Mouse (Mus musculus): ENCODE results near the gene Col23a1.

The Col23a1 gene

GRCm38 (mm10) chr11:51504946-51505345, 215.2 kb downstream of the Col23a1 start:
- no peak for TF ChIP-seq GATA4 (IDR thresholded peaks at IDR 0.05; ENCODE audit: insufficient replicate concordance, low read length)

GRCm38 (mm10) chr11:51508053-51508452, 218.3 kb downstream of the Col23a1 start:
- TF ChIP-seq GATA4 (IDR thresholded peaks at IDR 0.05; ENCODE audit: insufficient replicate concordance, low read length): no peak

- TF ChIP-seq GATA4 (IDR thresholded peaks at IDR 0.05; ENCODE audit: insufficient replicate concordance, low read length): no peak
These were observed 219.5 kb downstream of the Col23a1 start for GRCm38 (mm10) chr11:51509211-51509610.

DNA sequence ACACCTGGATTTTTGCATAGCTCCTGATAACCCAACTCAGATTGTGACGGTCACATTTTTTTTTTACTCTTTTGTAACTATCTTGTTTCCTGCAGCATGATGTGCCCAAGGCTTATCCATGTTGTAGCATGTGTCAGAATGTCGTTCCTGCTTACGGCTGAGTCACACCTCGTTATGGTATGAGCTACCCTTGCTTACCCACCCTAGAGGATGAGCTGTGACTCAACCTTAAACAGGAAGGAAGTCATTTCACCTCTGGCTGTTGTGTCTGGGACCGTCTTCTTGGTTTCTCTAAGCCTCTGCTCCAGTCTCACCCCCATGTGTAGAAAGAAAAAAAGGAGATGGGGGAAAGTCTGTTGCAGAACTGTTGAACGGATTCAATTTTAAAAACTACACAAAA, 223.3 kb downstream of the Col23a1 start:
- TF ChIP-seq GATA4 (IDR thresholded peaks at IDR 0.05; ENCODE audit: insufficient replicate concordance, low read length): no peak

DNA sequence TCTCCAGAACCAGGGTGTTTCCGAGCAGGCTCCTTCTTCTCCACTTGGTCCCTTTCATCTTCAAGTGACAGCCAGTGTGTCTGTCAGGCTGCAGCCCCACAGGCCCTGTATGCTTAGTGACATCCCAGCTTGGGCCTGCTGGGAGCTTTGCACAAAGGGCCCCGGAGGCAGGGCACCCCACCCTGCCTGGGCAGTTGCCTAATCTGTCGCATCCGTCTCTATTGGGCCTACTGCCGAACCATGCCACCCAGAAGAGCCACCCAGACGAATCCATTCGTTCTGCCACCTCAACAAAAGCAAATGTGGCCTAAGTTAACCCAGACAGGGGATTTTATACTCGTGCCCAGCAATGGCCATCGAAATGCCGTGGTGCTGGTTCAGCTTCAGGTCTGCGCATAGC, 225.6 kb downstream of the Col23a1 start:
- TF ChIP-seq GATA4 (IDR thresholded peaks at IDR 0.05; ENCODE audit: insufficient replicate concordance, low read length): no peak

- TF ChIP-seq GATA4 (IDR thresholded peaks at IDR 0.05; ENCODE audit: insufficient replicate concordance, low read length): no peak
These were observed 228.4 kb downstream of the Col23a1 start for GRCm38 (mm10) chr11:51518100-51518499.

DNA sequence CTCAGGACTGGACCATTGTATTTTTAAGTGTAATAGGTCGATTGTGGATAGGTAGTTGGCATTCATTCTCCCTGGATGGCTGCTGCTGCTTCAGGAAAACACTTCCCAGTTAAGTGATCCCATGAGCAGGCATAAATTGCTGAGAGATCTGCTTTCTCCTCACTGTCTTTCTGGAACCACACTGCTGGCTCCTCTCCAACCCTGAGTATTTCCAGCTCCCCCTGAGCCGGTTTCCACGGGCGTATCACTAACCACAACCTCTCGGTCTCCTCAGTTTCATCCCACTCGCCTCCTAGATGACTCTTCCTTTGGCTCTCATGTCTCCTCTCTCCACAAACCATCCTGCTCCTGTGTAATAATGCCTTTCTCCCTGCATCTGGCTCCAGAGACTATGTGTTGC, 228.9 kb downstream of the Col23a1 start:
- TF ChIP-seq GATA4 (IDR thresholded peaks at IDR 0.05; ENCODE audit: insufficient replicate concordance, low read length): no peak

DNA sequence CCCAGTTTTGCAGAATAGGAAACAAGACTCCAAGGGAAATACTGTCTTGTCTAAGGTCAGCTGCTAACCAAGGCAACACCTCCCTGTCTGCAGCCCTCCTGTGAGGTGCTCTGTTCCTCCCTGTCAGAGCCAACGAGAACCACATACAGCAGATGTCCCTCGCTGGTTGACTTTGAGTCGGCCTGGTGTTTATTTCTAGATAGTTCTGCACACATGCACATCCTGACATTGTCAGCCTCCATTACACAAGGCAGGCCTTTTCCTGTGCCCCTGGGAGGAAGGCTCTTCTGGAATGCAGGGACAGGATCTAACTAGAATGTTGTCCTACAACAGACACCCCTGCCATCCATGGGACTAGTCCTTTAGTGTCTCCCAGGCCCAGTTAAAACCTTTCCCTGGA, 231.7 kb downstream of the Col23a1 start:
- TF ChIP-seq GATA4 (IDR thresholded peaks at IDR 0.05; ENCODE audit: insufficient replicate concordance, low read length): no peak

- TF ChIP-seq GATA4 (IDR thresholded peaks at IDR 0.05; ENCODE audit: insufficient replicate concordance, low read length): no peak
These were observed 233.5 kb downstream of the Col23a1 start for GRCm38 (mm10) chr11:51523215-51523614.

DNA sequence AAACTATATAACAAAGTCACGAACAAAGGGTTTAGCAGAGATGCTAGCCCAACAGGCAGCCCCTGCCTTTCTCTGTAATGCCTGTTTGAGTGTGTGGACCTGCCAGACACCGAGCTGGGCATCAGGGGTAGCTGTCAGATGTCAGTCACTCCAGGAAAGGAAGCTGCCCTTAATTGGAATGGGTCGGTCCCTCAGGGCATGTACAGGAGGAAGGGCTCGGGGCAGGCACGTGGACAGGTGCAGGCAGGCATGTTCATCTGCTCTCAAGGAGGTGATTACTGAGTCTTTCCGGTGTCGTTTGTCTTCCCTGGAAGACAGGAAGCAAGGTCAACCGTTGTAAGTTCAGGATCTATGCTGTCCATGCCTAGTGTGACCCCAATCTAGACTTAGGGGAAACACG, 233.9 kb downstream of the Col23a1 start:
- TF ChIP-seq GATA4 (IDR thresholded peaks at IDR 0.05; ENCODE audit: insufficient replicate concordance, low read length): no peak

DNA sequence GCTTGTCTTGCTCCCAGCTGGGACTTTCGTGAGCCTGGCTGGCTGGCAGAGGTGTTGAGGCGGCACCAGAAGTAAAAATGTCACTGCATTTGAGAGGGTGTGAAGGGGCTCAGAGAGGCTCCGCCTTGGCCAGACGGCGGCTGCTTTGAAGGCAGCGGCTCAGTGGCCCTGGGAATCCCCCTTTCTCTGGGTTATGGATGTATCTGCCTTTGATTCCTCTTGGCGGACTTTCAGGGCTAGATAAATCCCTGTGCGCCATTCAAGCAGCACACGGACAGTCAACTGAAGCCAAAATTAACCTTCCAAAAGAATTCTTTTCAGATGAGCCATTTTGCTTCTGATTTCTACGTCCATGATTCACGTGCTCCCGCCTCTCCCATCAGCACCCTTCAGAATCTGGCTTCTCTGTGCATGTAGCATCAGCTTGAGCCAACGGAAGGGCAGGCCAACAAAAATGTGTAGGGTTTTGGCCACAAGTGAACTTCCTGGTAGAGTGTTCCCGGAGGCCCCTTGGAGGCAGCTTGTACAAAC, 237.0 kb downstream of the Col23a1 start:
- TF ChIP-seq GATA4 (IDR thresholded peaks at IDR 0.05; ENCODE audit: insufficient replicate concordance, low read length): no peak

GRCm38 (mm10) chr11:51533128-51533533, 243.4 kb downstream of the Col23a1 start:
- TF ChIP-seq GATA4 (IDR thresholded peaks at IDR 0.05; ENCODE audit: insufficient replicate concordance, low read length): no peak

- TF ChIP-seq GATA4 (IDR thresholded peaks at IDR 0.05; ENCODE audit: insufficient replicate concordance, low read length): no peak
These were observed 244.6 kb downstream of the Col23a1 start for GRCm38 (mm10) chr11:51534314-51534713.

DNA sequence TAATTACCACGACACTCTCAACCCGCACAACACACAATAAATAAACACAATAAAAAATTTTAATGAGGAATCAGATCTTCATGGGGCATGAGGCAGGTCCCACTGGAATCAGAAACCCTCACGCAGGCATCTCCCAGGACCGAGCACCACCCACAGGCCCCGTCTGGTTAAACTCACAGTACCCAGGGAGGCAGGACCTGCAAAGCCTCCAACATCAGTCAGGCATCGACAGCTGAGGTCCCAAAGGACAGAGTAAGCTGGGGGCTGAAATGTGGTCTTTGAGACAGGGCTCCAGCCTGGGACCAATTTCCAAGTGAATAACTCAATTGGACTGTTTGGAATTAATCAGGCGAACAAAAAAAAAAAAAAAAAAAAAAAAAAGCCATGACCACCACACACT, 248.7 kb downstream of the Col23a1 start:
- TF ChIP-seq GATA4 (IDR thresholded peaks at IDR 0.05; ENCODE audit: insufficient replicate concordance, low read length): no peak

- no peak for TF ChIP-seq GATA4 (IDR thresholded peaks at IDR 0.05; ENCODE audit: insufficient replicate concordance, low read length)
These were observed 249.4 kb downstream of the Col23a1 start for GRCm38 (mm10) chr11:51538919-51539758.

DNA sequence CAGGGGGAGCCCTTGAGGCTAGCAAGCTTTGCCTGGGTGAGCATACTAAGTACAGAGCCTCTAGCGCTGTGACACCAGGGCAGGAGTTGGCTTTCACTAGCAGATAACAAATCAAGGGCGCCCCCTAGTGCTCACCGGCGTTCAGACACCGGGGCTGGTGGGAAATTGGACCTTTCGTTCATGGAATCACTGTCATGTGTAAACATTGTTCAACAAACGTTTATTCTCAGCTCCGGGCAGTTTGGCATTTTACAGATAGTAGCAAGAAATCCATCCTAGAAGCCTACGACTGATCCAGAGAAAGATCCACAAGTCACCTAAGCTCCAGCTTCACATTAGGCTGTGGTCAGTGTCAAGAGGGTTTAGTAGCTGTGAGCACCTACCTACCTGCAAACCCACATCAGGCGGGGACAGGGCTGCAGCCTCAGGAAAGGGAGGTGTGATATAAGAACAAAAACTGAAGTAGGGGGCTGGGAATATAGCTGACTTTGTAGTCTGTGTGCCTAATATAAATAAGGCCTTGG, 250.1 kb downstream of the Col23a1 start:
- TF ChIP-seq GATA4 (IDR thresholded peaks at IDR 0.05; ENCODE audit: insufficient replicate concordance, low read length): peak; percentile 85; the same call in 1 of the 2 replicates
